Mouse (Mus musculus) spleen, postnatal 14 days (tissue): ENCODE results near the gene Slc25a40.
A peak's percentile ranks its signal among the peaks of the same experiment; 100 is the strongest.

Source experiments
- DNase-seq, 2 experiments: peaks; one replicate each; pipeline ENCODE4 v3.0.0; 2021 to 2022; ENCODE audit warnings: low spot score in 2 of 2

Gene Slc25a40

GRCm38 (mm10) chr5:8422157-8422931, at the start of gene Slc25a40, which contains the start of gene Dbf4:
TSS of gene Slc25a40 (plus strand) at chr5:8422850.
TSS of gene Dbf4 (minus strand) at chr5:8422716.
- peak; percentile 90 to 92 for DNase-seq

DNA sequence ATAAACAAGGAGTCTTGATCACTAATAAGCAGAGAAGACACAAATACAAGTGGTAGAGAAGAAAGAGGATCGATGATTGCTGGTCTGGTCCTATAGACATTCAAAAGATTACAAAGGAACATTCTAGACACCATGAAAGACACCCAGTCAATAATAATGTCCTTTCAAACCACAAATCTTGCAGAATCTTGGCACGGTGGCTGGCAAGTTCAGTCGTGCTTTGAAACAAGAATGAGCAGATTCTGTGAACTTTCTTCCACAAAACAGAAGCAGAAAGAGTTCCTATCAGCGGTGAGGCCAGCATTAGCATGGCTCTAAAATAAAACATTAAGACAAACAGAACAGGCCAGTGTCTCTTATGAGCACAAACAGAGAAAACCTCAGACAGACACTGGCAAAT, 49.2 kb upstream of the Slc25a40 start:
- no peak for DNase-seq

DNA sequence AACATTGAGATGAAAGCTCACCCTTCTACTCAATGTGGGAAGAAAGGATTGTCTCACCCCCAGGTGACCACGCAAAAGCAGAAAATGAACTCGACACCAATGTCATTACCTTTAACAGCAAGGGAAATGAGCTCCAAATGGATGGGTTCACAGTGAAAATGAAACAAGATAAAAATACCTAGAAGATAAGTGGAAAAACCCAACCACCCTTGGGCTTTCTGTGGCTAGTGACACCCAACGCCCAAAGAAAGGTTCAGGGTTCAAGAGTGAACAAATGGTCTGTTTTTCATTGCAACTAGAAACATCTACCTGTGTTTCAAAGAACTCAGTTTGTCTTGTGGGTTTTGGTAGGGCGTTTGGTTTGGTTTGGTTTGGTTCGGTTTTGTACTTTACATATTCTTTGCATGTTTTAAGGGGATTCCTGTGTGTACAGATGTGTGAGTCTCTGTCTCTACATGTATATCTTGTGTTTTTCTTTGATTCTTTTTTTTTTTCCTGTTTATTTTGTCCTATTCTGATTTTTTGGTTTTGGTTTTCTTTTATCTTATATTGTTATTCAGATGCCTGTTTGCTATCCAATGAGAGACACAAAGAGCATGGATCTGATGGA, 48.2 kb upstream of the Slc25a40 start:
- DNase-seq = no peak

GRCm38 (mm10) chr5:8393891-8394583, 28.6 kb upstream of the Slc25a40 start:
- DNase-seq = no peak

DNA sequence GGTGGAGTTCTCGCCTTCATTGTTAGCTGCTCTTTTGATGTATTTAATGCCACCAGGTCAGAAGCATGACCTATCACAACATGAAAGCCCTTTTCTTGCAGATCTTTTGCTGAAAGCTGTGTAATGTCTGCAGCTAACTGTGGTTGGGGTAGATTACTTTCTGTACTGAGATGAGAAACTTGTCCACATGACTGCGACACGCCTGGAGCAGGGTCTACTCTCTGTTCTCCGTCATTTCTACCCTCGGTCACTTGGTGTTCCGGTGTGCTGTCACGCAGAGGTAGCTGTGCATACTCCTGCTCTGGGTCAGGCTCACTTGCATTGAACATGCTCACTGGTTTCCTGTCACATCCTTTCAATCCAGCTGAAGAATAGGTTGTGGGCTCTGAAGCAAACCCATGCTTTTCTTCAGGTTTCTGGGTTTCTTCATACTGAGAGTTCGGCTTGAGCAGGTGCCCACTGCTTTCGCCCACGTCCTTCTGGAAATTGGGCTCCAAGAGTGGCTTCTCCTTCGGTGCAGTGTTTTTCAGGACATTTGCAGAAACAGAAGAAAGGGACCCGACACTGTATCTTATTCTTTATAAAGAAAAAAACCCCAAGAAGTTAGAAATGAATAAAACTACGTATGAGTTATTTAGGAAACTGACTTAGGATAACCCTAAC, 24.9 kb upstream of the Slc25a40 start:
- no peak for DNase-seq

- DNase-seq = no peak
Observed at GRCm38 (mm10) chr5:8408746-8409145, 13.9 kb upstream of the Slc25a40 start.

DNA sequence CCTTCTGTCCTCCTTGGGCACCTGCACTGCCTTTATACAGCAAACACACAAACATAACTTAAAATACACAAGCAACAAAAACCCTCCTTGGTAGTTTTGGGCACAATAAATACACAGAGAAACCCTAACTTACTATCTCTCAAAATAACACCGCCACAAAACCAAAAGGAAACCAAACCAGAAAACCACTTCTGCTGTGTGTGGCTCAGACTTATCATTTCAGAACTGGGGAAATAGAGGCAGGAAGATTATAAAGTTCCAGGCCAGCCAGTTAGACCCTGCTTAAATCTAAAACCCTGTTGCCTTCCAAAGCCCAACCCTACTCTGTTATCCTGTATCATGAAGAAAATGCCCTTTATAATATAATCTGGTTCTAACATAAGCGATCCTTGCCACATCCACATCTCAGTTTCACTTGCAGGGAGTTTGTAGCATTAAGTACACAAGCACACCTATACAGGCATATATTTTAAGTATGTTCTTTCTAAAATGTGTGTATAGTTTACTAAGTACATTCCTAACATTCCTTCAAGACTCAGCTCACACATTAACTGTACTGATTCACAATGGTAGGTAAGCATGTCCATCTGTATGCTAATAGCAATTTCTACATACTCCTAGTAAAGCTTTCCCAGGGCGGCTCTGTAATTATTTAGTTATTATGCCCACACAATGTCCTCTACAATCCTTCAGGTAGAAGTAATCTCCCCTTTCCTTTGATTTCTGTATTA, 5.8 kb upstream of the Slc25a40 start:
- no peak for DNase-seq

DNA sequence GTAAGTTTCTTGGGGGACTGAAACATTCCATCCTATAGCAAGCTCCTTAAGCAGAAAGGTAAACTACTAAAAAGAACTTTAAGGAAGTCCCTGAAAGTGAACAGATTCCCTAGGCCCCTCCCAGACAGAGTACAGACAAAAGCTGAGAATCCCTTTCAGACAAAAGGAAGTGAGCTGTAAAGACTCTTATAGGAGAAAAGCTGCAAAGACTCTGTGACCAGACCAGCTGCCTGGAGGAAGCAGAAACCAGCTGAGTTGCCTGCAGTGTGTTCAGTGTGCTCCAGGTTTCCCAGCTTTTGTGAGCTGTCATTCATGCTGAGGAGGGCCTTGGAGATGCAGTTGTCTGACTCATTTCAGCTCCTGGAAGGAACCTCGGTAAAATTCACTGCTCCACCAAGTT, 5.2 kb upstream of the Slc25a40 start:
- DNase-seq = no peak

GRCm38 (mm10) chr5:8421424-8421823, 1.2 kb upstream of the Slc25a40 start:
- DNase-seq = no peak

GRCm38 (mm10) chr5:8422932-8423928, 580 bp downstream of the Slc25a40 start:
- no peak for DNase-seq

- DNase-seq = peak in 1 of 2 experiments; percentile 6
Observed at GRCm38 (mm10) chr5:8424116-8424515, 1.5 kb downstream of the Slc25a40 start.

DNA sequence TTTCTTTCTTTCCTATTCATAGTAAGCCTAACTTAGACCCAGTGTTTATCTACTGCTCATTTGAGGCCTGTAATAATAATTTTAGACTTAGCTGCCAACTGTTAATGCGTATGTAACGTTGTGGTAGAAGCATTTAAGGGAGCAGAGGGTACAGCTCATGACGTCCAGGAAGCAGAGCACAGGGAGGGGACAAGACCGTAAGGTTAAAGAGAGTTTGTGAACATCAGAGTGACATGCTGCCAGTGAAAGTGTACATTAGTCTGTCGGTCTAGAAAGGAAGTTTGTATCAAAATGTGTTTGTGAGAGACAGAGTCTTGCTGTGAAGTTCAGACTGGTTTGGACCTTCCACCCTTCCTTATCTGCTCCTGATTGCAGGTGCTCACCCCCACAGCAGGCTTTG, 3.2 kb downstream of the Slc25a40 start:
- no peak for DNase-seq

DNA sequence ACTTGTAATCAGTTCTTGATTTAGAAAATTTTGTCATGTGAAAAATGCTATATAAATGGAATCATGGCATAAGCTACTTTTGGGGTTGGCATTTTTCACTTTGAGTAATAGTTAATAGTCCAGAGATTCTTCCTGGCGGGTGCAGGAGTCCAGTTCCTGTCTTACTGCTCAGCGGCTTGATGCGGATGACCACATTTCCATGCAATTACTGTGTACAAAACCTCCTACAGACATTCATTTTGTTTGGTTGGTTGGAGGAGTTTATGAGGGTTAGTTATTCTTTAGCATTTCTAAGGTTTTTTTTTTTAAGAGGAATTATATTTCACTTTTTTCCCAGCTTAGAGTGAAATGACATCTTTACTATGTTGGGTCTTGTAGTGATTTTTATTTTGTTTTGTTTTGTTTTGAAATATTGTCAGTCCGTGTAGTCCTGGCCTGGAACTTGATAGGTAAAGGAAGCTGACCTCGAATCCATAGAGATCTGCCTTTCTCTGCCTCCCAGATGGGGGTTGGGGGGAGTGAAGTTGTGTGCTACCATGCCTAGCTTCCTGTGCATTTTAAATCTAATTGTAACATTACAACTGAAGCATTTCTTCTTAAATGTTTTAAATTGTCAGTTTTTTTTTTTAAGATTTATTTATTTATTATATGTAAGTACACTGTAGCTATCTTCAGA, 15.0 kb downstream of the Slc25a40 start:
- DNase-seq = no peak

DNA sequence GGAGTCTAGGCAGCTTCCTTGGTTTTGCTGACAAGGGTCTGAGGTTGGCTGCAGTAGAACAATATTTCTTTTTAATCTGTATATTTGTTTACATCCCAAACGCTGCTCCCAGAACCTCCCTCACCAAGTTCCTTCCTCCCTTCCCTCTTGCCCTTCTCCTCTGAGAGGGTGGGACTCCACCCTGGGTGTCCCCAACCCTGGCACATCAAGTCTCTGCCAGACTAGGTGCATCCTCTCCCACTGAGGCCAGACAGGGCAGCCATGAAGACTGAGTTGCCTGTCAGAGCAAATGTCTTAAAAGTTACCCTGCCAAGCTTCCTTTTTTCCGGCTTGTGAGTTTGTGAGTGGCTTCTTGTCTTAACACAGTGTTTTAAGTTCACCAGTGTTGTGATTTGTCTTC, 16.4 kb downstream of the Slc25a40 start:
- no peak for DNase-seq

GRCm38 (mm10) chr5:8455565-8455964, 32.9 kb downstream of the Slc25a40 start:
- no peak for DNase-seq

GRCm38 (mm10) chr5:8456561-8456960, 33.9 kb downstream of the Slc25a40 start:
- DNase-seq = no peak

DNA sequence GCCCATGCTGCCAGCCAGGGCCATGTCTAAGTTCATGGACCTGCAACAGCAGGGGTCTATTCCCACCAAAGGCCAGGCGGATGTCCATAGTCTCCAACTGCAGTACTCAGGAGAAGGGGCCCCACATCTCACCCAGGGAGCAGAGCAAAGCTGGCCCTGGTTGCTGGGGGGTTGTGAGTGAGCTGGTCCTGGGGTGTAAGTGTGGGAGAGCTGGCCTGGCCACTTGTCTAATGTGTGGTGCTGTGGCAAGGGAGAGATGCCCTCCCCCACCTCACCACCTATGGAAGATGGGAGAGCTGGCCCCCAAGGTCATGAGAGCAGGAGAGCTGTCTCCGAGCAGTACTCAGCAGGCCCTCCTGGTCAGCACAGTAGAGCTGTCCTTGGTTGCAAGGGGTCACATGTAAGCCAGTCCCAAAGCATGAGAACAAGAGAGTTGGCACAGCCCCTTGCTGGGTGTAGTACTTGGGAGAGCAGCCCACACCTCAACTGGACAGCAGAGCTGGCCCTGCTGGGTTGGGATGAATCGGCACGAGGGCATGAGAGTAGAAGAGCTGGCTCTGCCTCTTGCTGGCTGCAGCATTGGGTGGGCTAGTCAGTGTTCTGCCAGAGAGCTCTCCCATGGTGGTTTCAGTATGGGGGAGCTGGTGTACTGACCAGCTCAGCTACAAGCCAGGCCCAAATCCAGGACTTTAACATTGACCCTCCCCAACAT, 65.5 kb downstream of the Slc25a40 start:
- DNase-seq = no peak

GRCm38 (mm10) chr5:8488701-8489297, 66.1 kb downstream of the Slc25a40 start:
- no peak for DNase-seq
